Mouse (Mus musculus): ENCODE measurements around the gene Rex2. TPM values are rescaled to one million over a fixed set of nuclear protein-coding genes. Genes with fewer than 3 reads are reported as not detected.
"Not testable (repeated sequence)": the region's sequence is repeated elsewhere in the genome, so short reads cannot be mapped to it uniquely, and the experiment has no call there.

Gene Rex2
- polyA plus RNA-seq (2012; ENCODE audit: insufficient read depth, insufficient read length, missing spikeins) = not detected in 2 replicates

DNA sequence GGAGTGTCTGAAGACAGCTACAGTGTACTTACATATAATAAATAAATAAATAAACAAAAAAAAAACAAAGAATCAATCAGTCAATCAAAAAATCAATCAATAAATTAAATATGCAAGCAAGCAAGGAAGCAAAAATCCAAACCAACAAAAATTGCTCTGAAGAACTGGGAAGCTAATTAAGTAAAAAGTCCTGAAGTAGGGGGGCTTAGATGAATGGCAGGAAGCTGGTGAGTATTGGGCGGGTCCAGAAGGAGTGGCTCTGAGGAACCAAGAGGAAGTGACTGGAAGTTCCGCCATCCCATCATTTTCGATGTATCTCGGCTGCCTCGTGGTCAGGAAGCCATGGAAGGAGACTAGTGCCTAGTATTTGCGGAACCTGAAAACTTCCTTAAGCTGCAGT, at the start of gene Rex2:
TSS of gene Rex2 (plus strand) at position 301 of the 400 bp plus-strand sequence.
- H3K27ac ChIP-seq (replicated peaks; ENCODE audit: low read depth, low read length); H3K4me1 ChIP-seq (ENCODE audit: control insufficient read depth, insufficient read depth, insufficient read length, low read length); H3K4me3 ChIP-seq (ENCODE audit: insufficient read depth, low read depth, low read length): not testable (repeated sequence)

DNA sequence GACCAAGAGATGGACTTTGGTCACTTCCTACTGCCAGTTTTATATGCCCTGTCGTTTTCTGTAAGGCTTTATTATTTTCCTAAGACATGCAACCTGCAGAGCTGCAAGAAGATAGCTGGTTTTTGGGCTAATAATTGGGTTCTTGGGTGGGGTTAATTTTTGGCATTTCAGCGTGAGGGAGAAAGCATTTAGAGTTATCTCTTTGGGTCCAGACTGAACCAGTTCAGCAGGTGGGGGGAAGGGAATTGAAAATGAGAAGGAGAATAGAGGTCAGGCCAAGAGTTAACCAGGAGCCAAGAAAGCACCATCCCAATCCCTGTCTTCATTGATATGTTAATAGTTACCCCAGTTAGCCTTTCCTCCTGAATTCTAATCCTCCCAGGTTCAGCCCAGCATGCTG, 45.1 kb upstream of the Rex2 start:
- not testable (repeated sequence) for H3K27ac ChIP-seq (replicated peaks; ENCODE audit: low read depth, low read length); H3K4me1 ChIP-seq (ENCODE audit: control insufficient read depth, insufficient read depth, insufficient read length, low read length); H3K4me3 ChIP-seq (ENCODE audit: insufficient read depth, low read depth, low read length)

DNA sequence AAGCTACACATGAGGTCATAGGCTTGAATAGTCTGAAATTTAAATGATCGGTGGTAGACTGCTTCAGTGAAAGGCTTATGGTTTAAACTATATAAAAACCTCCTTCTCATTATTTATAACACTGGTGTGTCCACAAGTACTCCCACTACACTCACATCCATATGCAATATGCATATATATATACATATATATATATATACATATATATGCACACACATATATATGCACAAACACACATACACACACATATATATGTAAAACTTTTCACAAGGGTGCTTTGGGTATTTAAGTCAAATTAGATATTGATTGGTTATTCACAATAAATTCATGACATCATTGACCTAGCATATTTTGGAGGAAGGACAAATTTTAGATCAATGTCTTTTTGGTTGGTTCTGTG, 3.2 kb upstream of the Rex2 start:
- not testable (repeated sequence) for H3K4me3 ChIP-seq (ENCODE audit: insufficient read depth, low read depth, low read length); H3K27ac ChIP-seq (replicated peaks; ENCODE audit: low read depth, low read length); H3K4me1 ChIP-seq (ENCODE audit: control insufficient read depth, insufficient read depth, insufficient read length, low read length)

DNA sequence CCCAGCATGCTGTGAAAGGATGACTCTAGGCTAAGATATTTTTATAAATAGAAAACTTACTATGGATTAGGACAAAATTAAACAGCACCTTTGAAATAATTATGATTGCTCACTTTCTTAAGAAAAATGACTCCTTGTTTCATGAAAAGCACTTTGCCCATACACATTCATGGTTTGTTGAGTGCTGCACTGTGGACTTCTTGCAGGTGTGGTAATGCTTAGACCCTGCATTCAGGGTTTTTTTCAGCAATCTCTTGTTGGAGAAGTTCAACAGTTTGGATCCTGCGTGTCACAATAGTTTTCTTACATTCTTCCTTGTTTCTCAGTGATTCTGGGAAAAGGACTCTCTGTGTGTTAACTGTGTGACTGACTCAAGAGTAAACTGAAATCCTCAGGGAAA, 4.7 kb downstream of the Rex2 start:
- H3K4me3 ChIP-seq (ENCODE audit: insufficient read depth, low read depth, low read length); H3K4me1 ChIP-seq (ENCODE audit: control insufficient read depth, insufficient read depth, insufficient read length, low read length); H3K27ac ChIP-seq (replicated peaks; ENCODE audit: low read depth, low read length): not testable (repeated sequence)

DNA sequence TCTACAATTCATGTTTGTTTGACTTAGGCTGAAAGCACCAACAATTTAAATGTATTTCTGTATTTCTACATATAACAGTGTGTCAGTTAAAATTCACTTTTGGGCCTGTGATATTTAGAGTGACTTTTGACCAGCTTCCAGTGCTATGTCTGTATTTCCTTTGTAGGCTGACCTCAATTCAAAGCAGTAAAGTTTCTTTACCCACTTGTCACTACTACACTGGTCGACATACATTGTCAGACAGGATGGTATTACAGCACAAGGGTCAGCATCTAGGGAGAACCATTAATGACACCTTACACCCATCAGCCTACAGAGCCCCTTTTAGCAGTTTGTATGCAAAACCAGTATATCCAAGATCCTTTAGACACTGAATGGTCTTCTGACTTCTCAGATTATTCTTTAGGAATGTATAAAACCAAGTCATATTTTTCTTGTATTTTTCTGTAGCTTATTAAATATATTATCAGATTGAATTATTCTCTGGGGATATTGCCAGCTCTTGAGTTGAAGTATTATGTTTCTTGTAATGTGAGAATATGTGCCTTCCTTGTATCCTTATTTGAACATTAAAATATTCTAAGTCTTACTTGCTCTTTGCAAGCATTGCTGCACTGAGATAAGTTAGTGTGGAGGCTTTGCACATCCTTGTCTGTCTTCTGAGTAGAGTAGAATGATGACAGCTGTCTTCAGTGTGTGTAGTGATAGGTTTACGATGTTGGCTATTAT, 9.8 kb downstream of the Rex2 start:
- H3K4me1 ChIP-seq (ENCODE audit: control insufficient read depth, insufficient read depth, insufficient read length, low read length); H3K27ac ChIP-seq (replicated peaks; ENCODE audit: low read depth, low read length); H3K4me3 ChIP-seq (ENCODE audit: insufficient read depth, low read depth, low read length): not testable (repeated sequence)

DNA sequence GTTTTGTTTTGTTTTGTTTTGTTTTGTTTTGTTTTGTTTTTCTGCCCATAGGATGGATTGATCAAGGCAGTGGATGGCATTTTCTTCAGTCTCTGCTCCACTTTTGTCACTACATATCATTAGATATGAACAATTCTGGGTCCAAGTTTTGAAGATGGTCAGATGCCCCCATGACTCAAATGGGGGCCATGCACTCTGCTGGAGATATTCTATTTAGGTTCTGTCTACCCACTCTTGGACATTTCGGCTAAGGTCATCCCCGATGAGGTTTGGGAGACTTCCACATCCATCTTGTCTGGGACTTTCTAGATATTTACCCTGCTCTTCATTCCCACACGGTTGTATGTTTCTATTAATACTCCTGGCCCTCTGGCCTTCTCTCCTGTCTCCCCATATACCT, 42.1 kb downstream of the Rex2 start:
- not testable (repeated sequence) for H3K4me3 ChIP-seq (ENCODE audit: insufficient read depth, low read depth, low read length)

DNA sequence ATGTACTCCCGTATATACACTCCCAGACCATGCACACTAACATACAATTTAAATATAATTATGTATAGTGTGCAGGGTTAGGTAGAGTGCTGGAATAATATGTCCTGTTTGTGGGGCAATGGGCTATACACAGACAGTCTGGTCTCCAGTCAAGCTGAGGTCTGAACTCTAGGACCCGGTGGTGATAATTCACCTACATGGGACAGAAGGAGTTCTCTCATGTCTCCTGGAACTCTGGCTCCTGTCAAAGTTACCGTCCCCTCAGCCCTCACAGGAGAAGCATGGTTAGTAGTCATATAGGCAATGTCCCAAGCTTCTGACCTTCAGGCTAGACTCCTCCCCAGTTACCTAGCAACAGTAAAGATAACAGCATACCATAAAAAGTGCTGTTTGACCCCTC, 44.2 kb downstream of the Rex2 start:
- not testable (repeated sequence) for H3K4me3 ChIP-seq (ENCODE audit: insufficient read depth, low read depth, low read length); H3K4me1 ChIP-seq (ENCODE audit: control insufficient read depth, insufficient read depth, insufficient read length, low read length); H3K27ac ChIP-seq (replicated peaks; ENCODE audit: low read depth, low read length)

More for the DNA sequence above, 42.1 kb downstream of the Rex2 start:
- not testable (repeated sequence) for H3K4me1 ChIP-seq (ENCODE audit: control insufficient read depth, insufficient read depth, insufficient read length, low read length); H3K27ac ChIP-seq (replicated peaks; ENCODE audit: low read depth, low read length)

DNA sequence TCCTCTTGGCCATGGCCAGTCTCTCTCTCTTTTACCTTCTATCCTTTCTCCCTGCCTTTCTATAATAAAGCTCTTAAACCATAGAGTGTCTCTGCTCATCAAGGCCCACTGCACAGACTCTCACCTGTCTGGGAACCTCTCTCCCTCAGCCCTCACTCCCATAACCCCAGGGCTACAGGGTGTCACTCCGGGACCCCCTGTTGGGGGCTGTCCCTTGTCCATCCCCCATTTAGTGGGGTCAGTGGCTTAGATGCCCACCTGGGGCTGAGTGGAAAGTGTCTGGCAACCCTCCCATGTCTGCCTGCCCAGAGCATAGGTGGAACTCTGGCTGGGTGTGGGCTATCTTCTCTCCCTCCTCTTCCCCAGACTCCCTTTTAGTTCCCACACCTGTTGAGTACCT, 44.7 kb downstream of the Rex2 start:
- H3K27ac ChIP-seq (replicated peaks; ENCODE audit: low read depth, low read length); H3K4me3 ChIP-seq (ENCODE audit: insufficient read depth, low read depth, low read length); H3K4me1 ChIP-seq (ENCODE audit: control insufficient read depth, insufficient read depth, insufficient read length, low read length): not testable (repeated sequence)

DNA sequence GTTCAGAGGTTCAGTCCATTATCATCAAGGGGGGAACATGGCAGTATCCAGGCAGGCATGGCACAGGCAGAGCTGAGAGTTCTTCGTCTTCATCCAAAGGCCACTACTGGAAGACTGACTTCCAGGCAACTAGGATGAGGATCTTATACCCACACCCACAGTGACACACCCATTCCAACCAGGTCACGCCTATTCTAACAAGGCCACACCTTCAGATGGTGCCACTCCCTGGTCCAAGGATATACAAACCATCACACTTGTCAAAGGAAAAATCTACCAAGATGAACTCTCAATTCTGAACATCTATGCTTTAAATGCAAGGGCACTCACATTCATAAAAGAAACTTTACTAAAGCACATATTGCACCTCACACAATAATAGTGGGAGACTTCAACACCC, 74.0 kb downstream of the Rex2 start:
- not testable (repeated sequence) for H3K4me1 ChIP-seq (ENCODE audit: control insufficient read depth, insufficient read depth, insufficient read length, low read length); H3K27ac ChIP-seq (replicated peaks; ENCODE audit: low read depth, low read length); H3K4me3 ChIP-seq (ENCODE audit: insufficient read depth, low read depth, low read length)

DNA sequence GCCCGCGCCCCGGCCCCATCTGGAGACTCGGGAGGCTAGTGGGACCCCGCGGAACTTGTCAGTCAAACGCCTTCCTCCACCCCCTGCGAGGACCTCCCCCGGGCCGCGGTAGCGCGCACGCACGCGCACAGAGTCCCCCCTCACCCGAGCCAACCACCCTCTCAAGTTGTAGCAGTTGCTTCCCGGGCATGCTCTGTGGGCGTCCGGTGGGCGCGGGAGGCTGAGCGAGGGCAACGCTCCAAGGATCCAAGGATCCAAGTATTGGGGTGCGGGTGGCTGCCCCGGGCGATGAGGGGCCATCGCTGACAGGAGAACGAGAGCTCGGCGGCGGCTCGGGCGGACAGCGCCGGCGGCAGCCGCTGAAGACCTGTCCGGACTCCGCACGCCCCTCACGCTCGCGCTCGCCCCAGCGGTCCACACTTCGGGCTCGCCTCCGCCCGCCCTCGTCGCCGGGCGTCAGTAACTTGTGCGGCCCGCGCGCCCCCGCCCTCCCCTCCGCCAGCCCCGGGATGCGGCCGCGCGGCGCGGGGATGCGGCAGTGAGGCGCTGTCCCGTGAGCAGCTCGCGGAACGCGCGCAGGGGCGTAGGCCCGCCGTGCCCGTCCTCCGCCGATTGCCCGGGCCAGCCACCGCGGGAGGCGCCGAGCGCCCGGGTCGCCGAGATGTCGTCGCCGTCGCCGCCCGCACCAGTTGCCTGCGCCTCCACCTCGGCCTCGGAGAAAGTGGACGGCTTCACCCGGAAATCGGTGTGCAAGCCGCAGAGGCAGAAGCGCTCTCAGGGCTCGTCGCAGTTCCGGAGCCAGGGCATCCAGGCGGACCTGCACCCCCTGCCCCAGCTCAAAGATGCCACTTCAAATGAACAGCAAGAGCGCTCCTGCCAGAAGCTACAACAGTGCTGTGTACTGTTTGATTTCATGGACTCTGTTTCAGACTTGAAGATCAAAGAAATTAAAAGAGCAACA, 80.3 kb downstream of the Rex2 start:
- H3K4me1 ChIP-seq (ENCODE audit: control insufficient read depth, insufficient read depth, insufficient read length, low read length); H3K4me3 ChIP-seq (ENCODE audit: insufficient read depth, low read depth, low read length); H3K27ac ChIP-seq (replicated peaks; ENCODE audit: low read depth, low read length): not testable (repeated sequence)

DNA sequence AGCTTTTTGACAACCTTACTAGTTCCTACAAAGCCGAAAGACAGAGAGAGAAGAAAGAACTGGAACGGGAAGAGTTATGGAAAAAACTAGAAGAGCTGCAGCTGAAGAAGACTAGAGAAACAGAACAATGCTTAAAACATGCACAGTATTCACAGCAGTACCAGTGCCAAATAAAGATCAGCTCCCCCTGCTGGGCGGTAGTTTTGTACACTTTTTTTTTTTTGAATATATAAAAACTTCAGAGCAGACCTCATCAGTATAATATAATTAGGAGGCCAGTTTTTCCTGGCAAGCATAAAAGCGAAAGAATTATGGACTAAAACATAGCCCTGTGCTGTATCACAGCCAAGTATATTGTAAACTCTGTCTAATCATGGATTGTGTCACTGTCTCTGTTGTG, 82.2 kb downstream of the Rex2 start:
- not testable (repeated sequence) for H3K4me3 ChIP-seq (ENCODE audit: insufficient read depth, low read depth, low read length); H3K4me1 ChIP-seq (ENCODE audit: control insufficient read depth, insufficient read depth, insufficient read length, low read length); H3K27ac ChIP-seq (replicated peaks; ENCODE audit: low read depth, low read length)

Other genes starting within 250 kb of the Rex2 start
- not detected in 2 replicates for gene Gm21411, start 112.3 kb upstream of the Rex2 start, polyA plus RNA-seq (2012; ENCODE audit: insufficient read depth, insufficient read length, missing spikeins)
- 2.2 TPM in 1 of 2 replicates, not detected in the other for gene Zfp989, start 49.9 kb upstream of the Rex2 start, polyA plus RNA-seq (2012; ENCODE audit: insufficient read depth, insufficient read length, missing spikeins)
- gene Zfp991, start 110.2 kb downstream of the Rex2 start, polyA plus RNA-seq (2012; ENCODE audit: insufficient read depth, insufficient read length, missing spikeins) = 1.4 and 3.3 TPM in 2 replicates